Mouse (Mus musculus) CH12.LX (cell line): ENCODE results near the gene Por.

Experiments
- BHLHE40 ChIP-seq: IDR thresholded peaks from 2 replicates; pipeline ENCODE4 v1.6.1; 2011; ENCODE audit warnings: mild to moderate bottlenecking, low read depth, low read length, improper control_type of control experiment
- CHD2 ChIP-seq: IDR thresholded peaks from 2 replicates; pipeline ENCODE4 v1.6.1; 2011; ENCODE audit warnings: low read length, improper control_type of control experiment
- CTCF ChIP-seq, 2 experiments: IDR thresholded peaks in 1 of 2; conservative IDR thresholded peaks in 1 of 2; 2 replicates each; pipeline ENCODE4 v1.5.1; 2011 to 2012; ENCODE audit warnings: low read depth in 2 of 2, low read length in 2 of 2, improper control_type of control experiment in 1 of 2, inconsistent platforms in 1 of 2, mild to moderate bottlenecking in 1 of 2, moderate library complexity in 1 of 2
- ELF1 ChIP-seq: IDR thresholded peaks from 2 replicates; pipeline ENCODE4 v1.6.1; 2014; ENCODE audit warnings: low read depth, mild to moderate bottlenecking, inconsistent platforms, low read length, improper control_type of control experiment
- GABPA ChIP-seq: IDR thresholded peaks from 2 replicates; pipeline ENCODE4 v1.6.1; 2012; ENCODE audit warnings: low read depth, low read length, improper control_type of control experiment, inconsistent platforms; ENCODE audit not compliant: insufficient replicate concordance
- HCFC1 ChIP-seq: IDR thresholded peaks from 2 replicates; pipeline ENCODE4 v1.6.1; 2012; ENCODE audit warnings: low read depth, mild to moderate bottlenecking, inconsistent platforms, low read length, improper control_type of control experiment
- JUND ChIP-seq: conservative IDR thresholded peaks from 2 replicates; pipeline ENCODE4 v1.6.1; 2011; ENCODE audit warnings: low read depth, low read length, improper control_type of control experiment
- KAT2A ChIP-seq: IDR thresholded peaks from 2 replicates; pipeline ENCODE4 v1.6.1; 2012; ENCODE audit warnings: low read length, improper control_type of control experiment, inconsistent platforms; ENCODE audit not compliant: insufficient replicate concordance
- POLR2A ChIP-seq: IDR thresholded peaks from 2 replicates; pipeline ENCODE4 v1.6.1; 2011; ENCODE audit warnings: low read depth, mild to moderate bottlenecking, improper control_type of control experiment, low read length
- RAD21 ChIP-seq: IDR thresholded peaks from 2 replicates; pipeline ENCODE4 v1.6.1; 2011; ENCODE audit warnings: low read depth, mild to moderate bottlenecking, low read length, improper control_type of control experiment, moderate library complexity
- SIN3A ChIP-seq: IDR thresholded peaks from 2 replicates; pipeline ENCODE4 v1.6.1; 2012; ENCODE audit warnings: low read length, improper control_type of control experiment, inconsistent platforms
- USF1 ChIP-seq: IDR thresholded peaks from 2 replicates; pipeline ENCODE4 v1.6.1; 2014; ENCODE audit warnings: low read depth, mild to moderate bottlenecking, inconsistent platforms, low read length, improper control_type of control experiment
- ZNF384 ChIP-seq: IDR thresholded peaks from 2 replicates; pipeline ENCODE4 v1.6.1; 2012; ENCODE audit warnings: low read depth, low read length, improper control_type of control experiment, inconsistent platforms

- TF ChIP-seq CHD2 (no peak), ZNF384 (no peak), ELF1 (no peak), CTCF (conservative IDR thresholded peaks at IDR 0.05 in 1 of 2, IDR thresholded peaks at IDR 0.05 in 1 of 2; ENCODE audit: low read depth in 2 of 2, low read length in 2 of 2) (no peak), GABPA (no peak), RAD21 (no peak), POLR2A (no peak), KAT2A (no peak), USF1 (no peak), SIN3A (no peak), JUND (no peak), BHLHE40 (no peak), HCFC1 (no peak)
Measured at GRCm38 (mm10) chr5:135751041-135751440, 81.2 kb downstream of the Por start.
